Mouse (Mus musculus) ovary, adult 18-20 months (tissue): ENCODE measurements around the gene Cryba4.

Experiments
- DNase-seq: peaks from one replicate; pipeline ENCODE4 v3.0.0; 2022; ENCODE audit warnings: low spot score, mixed read lengths

Gene Cryba4

GRCm38 (mm10) chr5:112237866-112238570 lies 14.3 kb downstream of the Cryba4 start:
- DNase-seq, result no peak

- no peak for DNase-seq
Observed at GRCm38 (mm10) chr5:112237439-112237838, 14.9 kb downstream of the Cryba4 start.

- DNase-seq, result no peak
Observed at GRCm38 (mm10) chr5:112236631-112237030, 15.7 kb downstream of the Cryba4 start.

GRCm38 (mm10) chr5:112235806-112236205 lies 16.5 kb downstream of the Cryba4 start:
- DNase-seq, result no peak

- DNase-seq, result no peak
Observed at GRCm38 (mm10) chr5:112228240-112229076, 23.9 kb downstream of the Cryba4 start.

- no peak for DNase-seq
Observed at GRCm38 (mm10) chr5:112227898-112228239, 24.4 kb downstream of the Cryba4 start.

- DNase-seq, result no peak
Observed at GRCm38 (mm10) chr5:112227354-112227753, 25.0 kb downstream of the Cryba4 start.

- no peak for DNase-seq
Observed at GRCm38 (mm10) chr5:112225591-112225990, 26.7 kb downstream of the Cryba4 start.

- DNase-seq, result no peak
Observed at GRCm38 (mm10) chr5:112220203-112220602, 32.1 kb downstream of the Cryba4 start.

- DNase-seq, result no peak
Observed at GRCm38 (mm10) chr5:112219398-112219797, 32.9 kb downstream of the Cryba4 start.

GRCm38 (mm10) chr5:112218679-112219078 lies 33.6 kb downstream of the Cryba4 start:
- DNase-seq, result no peak

- no peak for DNase-seq
Observed at GRCm38 (mm10) chr5:112217031-112217430, 35.3 kb downstream of the Cryba4 start.

GRCm38 (mm10) chr5:112216335-112216734 lies 36.0 kb downstream of the Cryba4 start:
- DNase-seq, result no peak

- DNase-seq, result no peak
Observed at GRCm38 (mm10) chr5:112215801-112216251, 36.5 kb downstream of the Cryba4 start.

- DNase-seq, result no peak
Observed at GRCm38 (mm10) chr5:112215291-112215751, 37.0 kb downstream of the Cryba4 start.

- DNase-seq, result no peak
Observed at GRCm38 (mm10) chr5:112214419-112214818, 37.9 kb downstream of the Cryba4 start.

GRCm38 (mm10) chr5:112213331-112214240 lies 38.7 kb downstream of the Cryba4 start:
- DNase-seq, result no peak

GRCm38 (mm10) chr5:112212711-112213264 lies 39.5 kb downstream of the Cryba4 start:
- DNase-seq, result no peak

- no peak for DNase-seq
Observed at GRCm38 (mm10) chr5:112211911-112212310, 40.4 kb downstream of the Cryba4 start.

GRCm38 (mm10) chr5:112210104-112210503 lies 42.2 kb downstream of the Cryba4 start:
- DNase-seq, result no peak

- DNase-seq, result no peak
Observed at GRCm38 (mm10) chr5:112208321-112208720, 44.0 kb downstream of the Cryba4 start.
